Mouse (Mus musculus): Measurements from ENCODE around the gene Prim1.
"Not testable (repeated sequence)": the region's sequence is repeated elsewhere in the genome, so short reads cannot be mapped to it uniquely, and the experiment has no call there.

Prim1 gene

GRCm38 (mm10) chr10:128037921-128038320 is 23.0 kb downstream of the Prim1 start:
- no peak for DNase-seq (ENCODE audit: low read depth, low spot score)

DNA sequence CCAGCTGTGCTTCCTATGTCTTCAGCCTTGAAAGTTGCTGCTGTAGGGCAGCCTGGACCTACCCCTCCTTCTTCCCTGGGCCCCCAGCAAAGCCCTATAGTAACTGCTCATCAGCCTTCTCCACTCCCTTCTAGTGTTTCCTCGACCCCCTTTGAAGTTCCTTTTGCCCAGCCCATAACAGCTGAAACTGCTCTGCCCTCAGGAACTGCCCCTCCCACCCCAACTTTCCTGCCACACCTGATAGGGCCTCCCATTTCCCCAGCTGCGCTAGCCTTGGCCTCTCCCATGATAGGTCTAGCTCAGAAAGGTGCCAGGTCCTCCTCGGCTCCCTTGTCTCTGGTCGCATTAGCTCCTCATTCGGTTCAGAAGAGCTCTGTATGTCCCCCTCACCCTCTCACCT is 24.2 kb downstream of the Prim1 start:
- DNase-seq (ENCODE audit: low read depth, low spot score) = peak; percentile 54

DNA sequence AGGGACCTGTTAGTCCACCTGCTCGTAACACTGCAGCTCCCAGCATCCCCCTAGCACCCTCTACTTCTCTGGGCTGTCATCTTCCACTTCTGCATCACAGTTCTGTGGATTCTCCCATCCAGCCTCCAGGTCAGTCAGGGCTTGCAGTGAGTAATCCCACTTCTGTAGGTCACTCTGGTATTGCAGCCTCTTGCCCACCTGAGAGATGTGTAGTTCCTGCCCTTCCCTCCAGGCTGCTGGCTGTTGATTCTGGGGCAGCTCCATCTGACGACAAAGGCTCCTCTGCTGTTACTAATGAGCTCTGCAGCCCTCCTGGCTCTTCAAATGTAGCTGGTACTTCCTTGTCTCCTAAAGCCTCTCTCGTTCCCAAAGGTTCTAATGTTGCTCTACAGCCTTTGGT is 24.9 kb downstream of the Prim1 start:
- no peak for DNase-seq (ENCODE audit: low read depth, low spot score)

DNA sequence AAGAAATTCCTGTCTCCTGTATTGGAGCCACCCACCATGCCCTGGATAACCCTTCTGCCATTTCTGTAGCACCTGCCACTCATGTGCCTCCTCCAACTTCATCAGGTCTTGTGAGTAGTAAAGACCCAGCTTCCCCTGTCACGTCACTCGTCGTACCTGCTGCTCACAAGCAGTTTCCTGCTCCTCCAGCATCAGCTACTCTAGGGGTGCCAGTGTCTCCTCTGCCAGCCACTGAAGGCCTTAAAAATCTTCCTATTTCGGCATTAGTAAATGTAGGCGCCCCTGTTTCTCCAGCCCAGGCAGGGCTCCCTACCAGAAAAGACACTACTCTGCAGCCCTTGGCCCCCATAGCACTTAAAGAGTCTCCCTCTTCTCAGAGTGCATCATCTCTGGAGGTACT is 25.3 kb downstream of the Prim1 start:
- DNase-seq (ENCODE audit: low read depth, low spot score) = no peak

DNA sequence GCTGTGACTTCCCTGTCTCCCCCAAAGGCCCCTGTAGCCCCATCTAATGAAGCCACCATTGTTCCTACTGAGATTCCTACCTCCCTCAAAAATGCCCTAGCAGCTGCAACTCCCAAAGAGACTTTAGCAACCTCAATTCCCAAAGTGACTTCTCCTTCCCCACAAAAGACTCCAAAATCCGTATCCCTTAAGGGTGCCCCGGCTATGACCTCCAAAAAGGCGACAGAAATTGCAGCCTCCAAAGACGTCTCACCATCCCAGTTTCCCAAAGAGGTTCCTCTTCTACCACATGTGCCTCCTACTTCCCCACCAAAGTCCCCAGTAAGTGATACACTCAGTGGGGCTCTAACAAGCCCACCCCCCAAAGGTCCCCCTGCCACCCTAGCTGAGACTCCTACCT is 26.7 kb downstream of the Prim1 start:
- DNase-seq (ENCODE audit: low read depth, low spot score) = no peak

DNA sequence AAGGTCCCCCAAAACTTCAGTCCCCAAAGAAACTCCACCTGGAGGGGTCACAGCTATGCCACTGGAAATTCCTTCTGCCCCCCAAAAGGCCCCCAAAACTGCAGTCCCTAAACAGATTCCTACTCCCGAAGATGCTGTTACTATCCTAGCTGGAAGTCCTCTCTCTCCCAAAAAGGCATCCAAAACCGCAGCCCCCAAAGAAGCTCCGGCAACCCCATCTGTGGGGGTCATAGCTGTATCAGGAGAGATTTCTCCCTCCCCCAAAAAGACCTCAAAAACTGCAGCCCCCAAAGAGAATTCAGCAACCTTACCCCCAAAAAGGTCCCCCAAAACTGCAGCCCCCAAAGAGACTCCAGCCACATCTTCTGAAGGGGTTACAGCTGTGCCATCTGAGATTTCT is 27.5 kb downstream of the Prim1 start:
- DNase-seq (ENCODE audit: low read depth, low spot score) = no peak

- no peak for DNase-seq (ENCODE audit: low read depth, low spot score)
Measured at GRCm38 (mm10) chr10:128043041-128043835, 28.3 kb downstream of the Prim1 start.

- no peak for DNase-seq (ENCODE audit: low read depth, low spot score)
Measured at GRCm38 (mm10) chr10:128048157-128048556, 33.2 kb downstream of the Prim1 start.

- DNase-seq (ENCODE audit: low read depth, low spot score) = no peak
Measured at GRCm38 (mm10) chr10:128049741-128050140, 34.8 kb downstream of the Prim1 start.

- DNase-seq (ENCODE audit: low read depth, low spot score) = no peak
Measured at GRCm38 (mm10) chr10:128050355-128050754, 35.4 kb downstream of the Prim1 start.

DNA sequence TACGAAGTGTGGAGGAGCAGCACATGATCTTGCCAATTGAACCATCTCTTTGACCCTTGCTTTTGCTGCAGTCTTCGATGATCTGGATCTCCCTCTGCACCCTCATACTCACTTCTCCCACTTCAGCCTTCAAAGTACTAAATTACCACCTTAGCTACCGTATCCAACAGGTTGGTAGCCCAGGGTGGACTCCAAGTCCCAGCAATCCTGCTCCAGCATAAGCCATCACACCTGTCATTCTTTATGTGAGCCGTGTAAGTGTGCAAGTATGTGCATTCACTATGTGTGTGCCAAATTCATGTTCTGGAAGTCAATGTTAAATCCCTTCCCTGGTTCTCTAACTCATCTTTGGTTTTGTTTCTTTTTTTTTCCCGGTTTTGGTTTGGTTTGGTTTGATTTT is 36.6 kb downstream of the Prim1 start:
- no peak for DNase-seq (ENCODE audit: low read depth, low spot score)

- not testable (repeated sequence) for DNase-seq (ENCODE audit: low read depth, low spot score)
Measured at GRCm38 (mm10) chr10:128052136-128052535, 37.2 kb downstream of the Prim1 start.

GRCm38 (mm10) chr10:128053001-128053400 is 38.0 kb downstream of the Prim1 start:
- no peak for DNase-seq (ENCODE audit: low read depth, low spot score)

- no peak for DNase-seq (ENCODE audit: low read depth, low spot score)
Measured at GRCm38 (mm10) chr10:128058184-128058583, 43.2 kb downstream of the Prim1 start.

DNA sequence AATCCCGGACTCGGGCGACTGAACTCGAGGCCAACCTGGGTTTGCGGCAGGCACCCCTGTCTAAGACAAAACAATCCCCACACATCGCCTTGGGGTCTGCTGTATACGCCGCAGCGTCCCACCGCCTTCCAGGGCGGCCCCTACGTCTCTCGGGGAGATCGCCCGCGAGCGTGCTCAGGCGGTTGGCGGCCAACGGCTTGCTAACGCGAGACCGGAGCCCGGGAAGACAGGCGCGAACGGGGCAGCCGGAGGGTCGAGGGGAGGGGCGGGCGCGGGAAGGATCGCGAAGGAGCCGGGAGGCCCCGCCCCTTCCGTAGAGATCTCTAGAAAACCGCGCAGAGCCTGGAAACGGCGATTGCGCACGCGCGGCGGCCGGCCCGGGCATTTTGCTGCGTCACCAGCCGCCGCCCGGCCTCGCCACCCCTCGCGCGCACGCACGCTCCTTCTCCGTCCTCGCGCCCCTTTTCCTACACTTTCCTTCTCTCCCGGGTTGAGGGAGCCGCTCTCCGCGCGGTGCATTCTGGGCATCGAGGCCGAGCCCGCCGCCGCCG is 43.7 kb downstream of the Prim1 start, which contains the start of gene Ptges3:
TSS of gene Ptges3 (plus strand) at position 354 of the 551 bp plus-strand sequence.
- DNase-seq (ENCODE audit: low read depth, low spot score) = peak; percentile 97

GRCm38 (mm10) chr10:128059207-128059981 is 44.4 kb downstream of the Prim1 start:
- peak; percentile 86 for DNase-seq (ENCODE audit: low read depth, low spot score)

GRCm38 (mm10) chr10:128061109-128061508 is 46.1 kb downstream of the Prim1 start:
- no peak for DNase-seq (ENCODE audit: low read depth, low spot score)

- DNase-seq (ENCODE audit: low read depth, low spot score) = no peak
Measured at GRCm38 (mm10) chr10:128062221-128062989, 47.4 kb downstream of the Prim1 start.

DNA sequence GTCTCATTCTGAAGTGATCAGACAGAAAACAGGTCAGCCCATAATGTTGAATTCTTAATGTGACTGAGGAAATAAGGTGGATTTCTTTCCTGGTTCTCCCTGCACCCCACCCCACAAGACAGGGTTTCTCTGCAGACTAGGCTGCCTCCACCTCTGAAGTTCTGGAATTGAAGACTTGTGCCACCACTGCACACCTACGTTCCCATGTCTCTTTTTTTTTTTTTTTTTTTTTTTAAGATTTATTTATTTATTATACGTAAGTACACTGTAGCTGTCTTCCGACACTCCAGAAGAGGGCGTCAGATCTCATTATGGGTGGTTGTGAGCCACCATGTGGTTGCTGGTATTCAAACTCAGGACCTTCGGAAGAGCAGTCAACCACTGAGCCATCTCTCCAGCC is 51.1 kb downstream of the Prim1 start:
- DNase-seq (ENCODE audit: low read depth, low spot score) = no peak

GRCm38 (mm10) chr10:128069201-128069600 is 54.2 kb downstream of the Prim1 start:
- no peak for DNase-seq (ENCODE audit: low read depth, low spot score)

DNA sequence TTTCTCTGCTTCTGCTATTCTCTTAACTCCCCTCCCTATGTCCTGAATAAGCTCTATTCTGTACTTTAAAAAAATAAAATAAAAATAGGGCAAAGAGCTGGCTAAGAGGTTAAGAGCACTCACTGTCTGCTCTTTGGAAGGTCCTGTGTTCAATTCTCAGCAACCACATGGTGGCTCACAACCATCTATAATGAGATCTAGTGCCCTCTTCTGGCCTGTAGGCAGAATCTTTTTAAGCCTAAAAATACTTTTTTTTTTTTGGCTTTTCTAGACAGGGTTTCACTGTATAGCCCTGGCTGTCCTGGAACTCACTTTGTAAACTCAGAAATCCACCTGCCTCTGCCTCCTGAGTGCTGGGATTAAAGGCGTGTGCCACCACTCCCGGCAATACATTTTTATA is 55.5 kb downstream of the Prim1 start:
- DNase-seq (ENCODE audit: low read depth, low spot score) = not testable (repeated sequence)

- DNase-seq (ENCODE audit: low read depth, low spot score) = not testable (repeated sequence)
Measured at GRCm38 (mm10) chr10:128078269-128078668, 63.3 kb downstream of the Prim1 start.
